Comparison of ENCODE assay signal across 11 mouse cellular contexts in the genomic region with DNA sequence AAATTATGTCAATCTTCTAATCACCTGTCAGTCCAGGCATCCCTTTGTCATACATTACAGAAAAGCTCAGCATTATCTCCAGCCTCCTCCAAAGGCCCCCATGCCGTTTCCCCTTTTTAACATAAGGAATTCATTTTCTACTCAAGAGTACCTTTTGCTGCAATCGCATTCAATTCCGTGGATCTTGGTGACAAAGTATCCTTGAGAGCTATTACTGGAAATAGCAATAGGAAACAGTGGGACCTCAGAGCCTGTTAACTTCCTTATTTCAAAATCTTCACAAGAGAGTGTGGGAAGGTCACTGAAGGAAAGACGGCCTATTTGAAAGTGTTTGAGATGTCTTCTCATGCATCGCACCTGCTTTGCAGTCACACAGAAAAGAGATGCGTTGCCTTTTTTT.
"Had no signal": no experiment of that assay in that cellular context is flagged by ENCODE, and none has a peak within 500 bp of the region (broad histone marks: within the 10 kb centered on the region; RNA-seq: fewer than 3 reads in every experiment).

No protein-coding gene starts in this region.

- DNase-seq: liver, postnatal 0 days; lung, adult 2 months; lung, postnatal 14 days; lung, postnatal 36 days; right cerebral cortex, postnatal 14 days; thymus, adult 2 months; thymus, postnatal 25 days; thymus, postnatal 4 days had no signal

- ATAC-seq: liver, postnatal 0 days; lung, postnatal 0 days; midbrain, embryonic 13.5 days; midbrain, embryonic 15.5 days had no signal
